11 mouse cellular contexts compared by ENCODE assay signal in genomic region chr8:120436491-120437030, GRCm38 (mm10).
DNase-seq lines count a peak whose midpoint lies in the region; ATAC-seq and TF ChIP-seq lines count a peak whose summit lies in the region.
"Had no signal": no experiment of that assay in that cellular context is flagged by ENCODE, and none has a peak within 500 bp of the region (broad histone marks: within the 10 kb centered on the region; RNA-seq: fewer than 3 reads in every experiment).

No protein-coding gene starts in this region.

- H3K9ac ChIP-seq in forebrain, embryonic 13.5 days, result peak overlapping the region; percentile 5; the same call in 1 of the 2 replicates
- H3K9ac ChIP-seq in forebrain, embryonic 11.5 days (ENCODE audit: low read length), result no peak overlapping the region
- no peak overlapping the region for H3K9ac ChIP-seq in liver, embryonic 13.5 days
- H3K9ac ChIP-seq in liver, embryonic 11.5 days (ENCODE audit: low read depth, low read length), result no peak overlapping the region
- no peak overlapping the region for H3K9ac ChIP-seq in hindbrain, postnatal 0 days (replicated peaks; ENCODE audit: low read length)
- H3K9ac ChIP-seq: limb, embryonic 12.5 days had no signal

- no peaks in the 10 kb centered on the region; the same call in 1 of the 2 replicates for H3K9me3 ChIP-seq in forebrain, embryonic 13.5 days (replicated peaks)
- peaks cover 4% of the 10 kb centered on the region; the same call in 1 of the 2 replicates for H3K9me3 ChIP-seq in forebrain, embryonic 11.5 days (ENCODE audit: control insufficient read depth, low read length)
- peaks cover 7% of the 10 kb centered on the region for H3K9me3 ChIP-seq in liver, embryonic 13.5 days (replicated peaks)
- peaks cover 6% of the 10 kb centered on the region for H3K9me3 ChIP-seq in liver, embryonic 11.5 days (ENCODE audit: control insufficient read depth, low read length)
- H3K9me3 ChIP-seq in megakaryocyte, embryonic 14.5 days, result peaks cover 9% of the 10 kb centered on the region; the same call in 1 of the 2 replicates
- H3K9me3 ChIP-seq in hindbrain, postnatal 0 days (ENCODE audit: low read length), result no peaks in the 10 kb centered on the region
- H3K9me3 ChIP-seq: limb, embryonic 12.5 days had no signal

- peak overlapping the region; percentile 91 for H3K27ac ChIP-seq in forebrain, embryonic 13.5 days
- no peak overlapping the region for H3K27ac ChIP-seq in forebrain, embryonic 11.5 days (ENCODE audit: low read depth, low read length)
- no peak overlapping the region for H3K27ac ChIP-seq in liver, embryonic 13.5 days
- no peak overlapping the region for H3K27ac ChIP-seq in liver, embryonic 11.5 days (ENCODE audit: low read depth, low read length)
- H3K27ac ChIP-seq in hindbrain, postnatal 0 days, result no peak overlapping the region
- H3K27ac ChIP-seq: limb, embryonic 12.5 days had no signal

- no peak for ATAC-seq in forebrain, embryonic 13.5 days
- ATAC-seq in forebrain, embryonic 11.5 days (replicated peaks; ENCODE audit: low FRiP score), result no peak
- peak; percentile 23; the same call in 1 of the 2 replicates for ATAC-seq in liver, embryonic 13.5 days (ENCODE audit: low read depth)
- no peak for ATAC-seq in liver, embryonic 11.5 days (replicated peaks; ENCODE audit: low FRiP score)
- peak; percentile 32 for ATAC-seq in CD4-positive, CD25-positive, alpha-beta regulatory T cell, adult 4 months
- no peak for ATAC-seq in hindbrain, postnatal 0 days

- no peak overlapping the region for H3K4me3 ChIP-seq in forebrain, embryonic 13.5 days
- no peak overlapping the region for H3K4me3 ChIP-seq in forebrain, embryonic 11.5 days (ENCODE audit: low read depth, low read length)
- H3K4me3 ChIP-seq in liver, embryonic 13.5 days (replicated peaks), result no peak overlapping the region
- no peak overlapping the region for H3K4me3 ChIP-seq in liver, embryonic 11.5 days (ENCODE audit: low read depth, low read length)
- H3K4me3 ChIP-seq in megakaryocyte, embryonic 14.5 days (replicated peaks), result peak overlapping the region; percentile 72
- H3K4me3 ChIP-seq in hindbrain, postnatal 0 days (ENCODE audit: low read length), result no peak overlapping the region
- H3K4me3 ChIP-seq: limb, embryonic 12.5 days had no signal

- no peak overlapping the region for H3K4me2 ChIP-seq in forebrain, embryonic 13.5 days
- no peak overlapping the region for H3K4me2 ChIP-seq in forebrain, embryonic 11.5 days (ENCODE audit: low read depth, low read length, severe bottlenecking)
- H3K4me2 ChIP-seq in liver, embryonic 13.5 days, result no peak overlapping the region
- no peak overlapping the region for H3K4me2 ChIP-seq in liver, embryonic 11.5 days
- no peak overlapping the region for H3K4me2 ChIP-seq in hindbrain, postnatal 0 days (ENCODE audit: low read depth, low read length)
- H3K4me2 ChIP-seq: limb, embryonic 12.5 days had no signal

- DNase-seq in forebrain, embryonic 11.5 days (ENCODE audit: low spot score), result no peak
- DNase-seq in liver, embryonic 13.5 days, result no peak
- no peak for DNase-seq in liver, embryonic 11.5 days (ENCODE audit: low spot score)
- DNase-seq in cerebellum, postnatal 36 days, result no peak
- DNase-seq in hindbrain, postnatal 0 days (ENCODE audit: low spot score), result no peak
- DNase-seq: cerebellum, adult 8-10 months; kidney, postnatal 10 days had no signal

- TF ChIP-seq CTCF in hindbrain, postnatal 0 days (IDR thresholded peaks at IDR 0.05; ENCODE audit: low read depth), result no peak

- peaks cover 72% of the 10 kb centered on the region for H3K4me1 ChIP-seq in forebrain, embryonic 13.5 days
- H3K4me1 ChIP-seq in forebrain, embryonic 11.5 days (replicated peaks; ENCODE audit: control insufficient read depth, insufficient read depth, low read length), result peaks cover 37% of the 10 kb centered on the region
- H3K4me1 ChIP-seq in liver, embryonic 13.5 days (replicated peaks), result peaks cover 54% of the 10 kb centered on the region
- peaks cover 26% of the 10 kb centered on the region for H3K4me1 ChIP-seq in liver, embryonic 11.5 days (replicated peaks; ENCODE audit: control insufficient read depth, insufficient read depth, low read length)
- peaks cover 91% of the 10 kb centered on the region for H3K4me1 ChIP-seq in megakaryocyte, embryonic 14.5 days
- H3K4me1 ChIP-seq in hindbrain, postnatal 0 days (ENCODE audit: insufficient read depth, low read length), result peaks cover 40% of the 10 kb centered on the region

- H3K36me3 ChIP-seq in forebrain, embryonic 13.5 days (ENCODE audit: poor library complexity, severe bottlenecking), result no peaks in the 10 kb centered on the region
- H3K36me3 ChIP-seq in forebrain, embryonic 11.5 days (ENCODE audit: control insufficient read depth, insufficient read depth, low read length), result no peaks in the 10 kb centered on the region
- no peaks in the 10 kb centered on the region for H3K36me3 ChIP-seq in liver, embryonic 13.5 days
- H3K36me3 ChIP-seq in liver, embryonic 11.5 days (ENCODE audit: control insufficient read depth, insufficient read depth, low read length), result no peaks in the 10 kb centered on the region
- peaks cover 7% of the 10 kb centered on the region for H3K36me3 ChIP-seq in megakaryocyte, embryonic 14.5 days (replicated peaks; ENCODE audit: low read length)
- no peaks in the 10 kb centered on the region for H3K36me3 ChIP-seq in hindbrain, postnatal 0 days (ENCODE audit: insufficient read depth, low read length)

- WGBS in forebrain, embryonic 13.5 days, result 46% methylated on average over 5 of the region's 5 CpGs
- 42% methylated on average over 5 of the region's 5 CpGs for WGBS in forebrain, embryonic 11.5 days
- 47% methylated on average over 5 of the region's 5 CpGs for WGBS in liver, embryonic 13.5 days (ENCODE audit: insufficient replicate concordance)
- WGBS in liver, embryonic 11.5 days, result 43% methylated on average over 5 of the region's 5 CpGs
- 67% methylated on average over 5 of the region's 5 CpGs for WGBS in hindbrain, postnatal 0 days

- no peaks in the 10 kb centered on the region for H3K27me3 ChIP-seq in forebrain, embryonic 13.5 days
- peaks cover 2% of the 10 kb centered on the region; the same call in 1 of the 2 replicates for H3K27me3 ChIP-seq in forebrain, embryonic 11.5 days (ENCODE audit: control insufficient read depth, insufficient read depth, low read length)
- peaks cover 59% of the 10 kb centered on the region for H3K27me3 ChIP-seq in liver, embryonic 13.5 days
- no peaks in the 10 kb centered on the region; the same call in 1 of the 2 replicates for H3K27me3 ChIP-seq in liver, embryonic 11.5 days (replicated peaks; ENCODE audit: control insufficient read depth, insufficient read depth, low read length)
- H3K27me3 ChIP-seq in megakaryocyte, embryonic 14.5 days (replicated peaks), result peaks cover 4% of the 10 kb centered on the region
- H3K27me3 ChIP-seq in hindbrain, postnatal 0 days (ENCODE audit: insufficient read depth, low read length), result no peaks in the 10 kb centered on the region

Comparison
In these comparisons a context has a peak if more than half of its experiments do, and no peak if none do; other contexts are left out.
1. ATAC-seq: peak in liver, embryonic 13.5 days (single experiment) and CD4-positive, CD25-positive, alpha-beta regulatory T cell, adult 4 months (single experiment); none in forebrain, embryonic 13.5 days (single experiment), forebrain, embryonic 11.5 days (single experiment), liver, embryonic 11.5 days (single experiment) and hindbrain, postnatal 0 days (single experiment).